Mouse (Mus musculus): ENCODE results near the gene Stard9. TPM values are rescaled to one million over a fixed set of nuclear protein-coding genes. Genes with fewer than 3 reads are reported as not detected.

The Stard9 gene
- total and polyA plus RNA-seq, 2 experiments from 2014 or later, result 2.4 to 12.2 TPM

GRCm38 (mm10) chr2:120606021-120606690 lies 22.8 kb upstream of the Stard9 start:
- Histone ChIP-seq H3K27me3 (ENCODE audit: control insufficient read depth, insufficient read depth, low read length) (no peaks in the 10 kb centered on the region), H3K9ac (replicated peaks; ENCODE audit: low read depth, low read length) (no peak overlapping the region), H3K4me3 (ENCODE audit: low read depth, low read length) (no peak overlapping the region), H3K4me1 (ENCODE audit: control insufficient read depth, insufficient read depth) (peaks cover 5% of the 10 kb centered on the region), H3K36me3 (replicated peaks; ENCODE audit: control insufficient read depth, insufficient read depth, low read length) (peaks cover 7% of the 10 kb centered on the region), H3K27ac (ENCODE audit: low read depth) (no peak overlapping the region), H3K4me2 (ENCODE audit: low read depth, low read length) (no peak overlapping the region), H3K9me3 (replicated peaks; ENCODE audit: control insufficient read depth, low read length) (no peaks in the 10 kb centered on the region)
- no peak for DNase-seq (ENCODE audit: low spot score)
- WGBS, result 61% methylated on average over 6 of the region's 6 CpGs
- TF ChIP-seq EP300 (IDR thresholded peaks at IDR 0.05; ENCODE audit: low read depth) (no peak), CTCF (IDR thresholded peaks at IDR 0.05; ENCODE audit: low read depth) (peak; percentile 47)
- ATAC-seq (ENCODE audit: insufficient read depth, low read depth), result no peak

- ATAC-seq (ENCODE audit: insufficient read depth, low read depth), result peak; percentile 98
- WGBS, result under 1% methylated on average over 52 of the region's 52 CpGs
- peaks cover 5% of the 10 kb centered on the region for H3K4me1 ChIP-seq (ENCODE audit: control insufficient read depth, insufficient read depth)
Observed at GRCm38 (mm10) chr2:120608830-120609723, 19.8 kb upstream of the Stard9 start, which contains the start of the genes Haus2 and Lrrc57. Haus2 (plus strand) TSS chr2:120609383. Lrrc57 (minus strand) TSS chr2:120609520.

GRCm38 (mm10) chr2:120616279-120617163 lies 12.4 kb upstream of the Stard9 start:
- no peak for ATAC-seq (ENCODE audit: insufficient read depth, low read depth)
- no peak overlapping the region for H3K9ac ChIP-seq (replicated peaks; ENCODE audit: low read depth, low read length)
- no peak overlapping the region for H3K4me2 ChIP-seq (ENCODE audit: low read depth, low read length)
- no peaks in the 10 kb centered on the region for H3K9me3 ChIP-seq (replicated peaks; ENCODE audit: control insufficient read depth, low read length)
- no peak overlapping the region for H3K4me3 ChIP-seq (ENCODE audit: low read depth, low read length)
- no peaks in the 10 kb centered on the region for H3K27me3 ChIP-seq (ENCODE audit: control insufficient read depth, insufficient read depth, low read length)
- H3K36me3 ChIP-seq (replicated peaks; ENCODE audit: control insufficient read depth, insufficient read depth, low read length), result peaks cover 61% of the 10 kb centered on the region
- H3K27ac ChIP-seq (ENCODE audit: low read depth), result no peak overlapping the region
- no peak for TF ChIP-seq CTCF (IDR thresholded peaks at IDR 0.05; ENCODE audit: low read depth)
- TF ChIP-seq EP300 (IDR thresholded peaks at IDR 0.05; ENCODE audit: low read depth), result no peak
- no peak for DNase-seq (ENCODE audit: low spot score)
- H3K4me1 ChIP-seq (ENCODE audit: control insufficient read depth, insufficient read depth), result no peaks in the 10 kb centered on the region
- 85% methylated on average over 5 of the region's 5 CpGs for WGBS

More at GRCm38 (mm10) chr2:120608830-120609723, 19.8 kb upstream of the Stard9 start, which contains the start of the genes Haus2 and Lrrc57:
- DNase-seq (ENCODE audit: low spot score), result peak; percentile 83
- peak within 1 kb of the TSS; percentile 86 for H3K4me2 ChIP-seq (ENCODE audit: low read depth, low read length)
- no peaks in the 10 kb centered on the region for H3K9me3 ChIP-seq (replicated peaks; ENCODE audit: control insufficient read depth, low read length)
- H3K27me3 ChIP-seq (ENCODE audit: control insufficient read depth, insufficient read depth, low read length), result no peaks in the 10 kb centered on the region
- H3K9ac ChIP-seq (replicated peaks; ENCODE audit: low read depth, low read length), result peak within 1 kb of the TSS; percentile 76
- no peak for TF ChIP-seq EP300 (IDR thresholded peaks at IDR 0.05; ENCODE audit: low read depth)
- no peak for TF ChIP-seq CTCF (IDR thresholded peaks at IDR 0.05; ENCODE audit: low read depth)
- 0 out of 2 replicates have a peak, but pooled peaks cover 11% of the 10 kb centered on the region for H3K36me3 ChIP-seq (replicated peaks; ENCODE audit: control insufficient read depth, insufficient read depth, low read length)
- H3K27ac ChIP-seq (ENCODE audit: low read depth), result peak within 1 kb of the TSS; percentile 87
- peak within 1 kb of the TSS; percentile 94 for H3K4me3 ChIP-seq (ENCODE audit: low read depth, low read length)

- no peak for ATAC-seq (ENCODE audit: insufficient read depth, low read depth)
- Histone ChIP-seq H3K27me3 (ENCODE audit: control insufficient read depth, insufficient read depth, low read length) (no peaks in the 10 kb centered on the region), H3K4me1 (ENCODE audit: control insufficient read depth, insufficient read depth) (no peaks in the 10 kb centered on the region), H3K4me2 (ENCODE audit: low read depth, low read length) (no peak overlapping the region), H3K9ac (replicated peaks; ENCODE audit: low read depth, low read length) (no peak overlapping the region), H3K4me3 (ENCODE audit: low read depth, low read length) (no peak overlapping the region), H3K36me3 (replicated peaks; ENCODE audit: control insufficient read depth, insufficient read depth, low read length) (peaks cover 46% of the 10 kb centered on the region), H3K9me3 (replicated peaks; ENCODE audit: control insufficient read depth, low read length) (no peaks in the 10 kb centered on the region), H3K27ac (ENCODE audit: low read depth) (no peak overlapping the region)
- WGBS, result 100% methylated on average over 1 of the region's 1 CpGs
- DNase-seq (ENCODE audit: low spot score), result no peak
- no peak for TF ChIP-seq EP300 (IDR thresholded peaks at IDR 0.05; ENCODE audit: low read depth)
- peak; percentile 14 for TF ChIP-seq CTCF (IDR thresholded peaks at IDR 0.05; ENCODE audit: low read depth)
Observed at GRCm38 (mm10) chr2:120619538-120619937, 9.4 kb upstream of the Stard9 start.

GRCm38 (mm10) chr2:120622920-120623319 lies 6.0 kb upstream of the Stard9 start:
- Histone ChIP-seq H3K4me2 (ENCODE audit: low read depth, low read length) (no peak overlapping the region), H3K9ac (replicated peaks; ENCODE audit: low read depth, low read length) (no peak overlapping the region), H3K9me3 (replicated peaks; ENCODE audit: control insufficient read depth, low read length) (no peaks in the 10 kb centered on the region), H3K27me3 (ENCODE audit: control insufficient read depth, insufficient read depth, low read length) (no peaks in the 10 kb centered on the region), H3K4me3 (ENCODE audit: low read depth, low read length) (no peak overlapping the region), H3K27ac (ENCODE audit: low read depth) (no peak overlapping the region), H3K36me3 (replicated peaks; ENCODE audit: control insufficient read depth, insufficient read depth, low read length) (peaks cover 20% of the 10 kb centered on the region), H3K4me1 (ENCODE audit: control insufficient read depth, insufficient read depth) (no peaks in the 10 kb centered on the region)
- no peak for TF ChIP-seq CTCF (IDR thresholded peaks at IDR 0.05; ENCODE audit: low read depth)
- TF ChIP-seq EP300 (IDR thresholded peaks at IDR 0.05; ENCODE audit: low read depth), result no peak
- no peak for DNase-seq (ENCODE audit: low spot score)
- ATAC-seq (ENCODE audit: insufficient read depth, low read depth), result no peak
